Mouse (Mus musculus): ENCODE measurements around the gene Fcgr1. TPM values are rescaled to one million over a fixed set of nuclear protein-coding genes. Genes with fewer than 3 reads are reported as not detected.
A peak's percentile ranks its signal among the peaks of the same experiment; 100 is the strongest.
"Not testable (repeated sequence)": the region's sequence is repeated elsewhere in the genome, so short reads cannot be mapped to it uniquely, and the experiment has no call there.

Fcgr1 gene
- total and polyA plus RNA-seq, 2 experiments from 2014 or later: 2.4 to 2.6 TPM

- WGBS: 90% methylated on average over 17 of the region's 17 CpGs
- ATAC-seq (no peak), DNase-seq (ENCODE audit: low spot score) (no peak)
- H3K27me3 ChIP-seq (ENCODE audit: insufficient read depth, low read length): no peaks in the 10 kb centered on the region
- TF ChIP-seq CTCF (IDR thresholded peaks at IDR 0.05; ENCODE audit: low read depth): no peak
- no peak overlapping the region for H3K4me3 ChIP-seq (ENCODE audit: low read length)
- H3K9ac ChIP-seq (replicated peaks; ENCODE audit: low read length): no peak overlapping the region
- no peaks in the 10 kb centered on the region for H3K9me3 ChIP-seq (ENCODE audit: low read length)
- H3K4me2 ChIP-seq (ENCODE audit: low read depth, low read length): no peak overlapping the region
- no peak overlapping the region for H3K27ac ChIP-seq
- peaks cover 4% of the 10 kb centered on the region; the same call in 1 of the 2 replicates for H3K4me1 ChIP-seq (ENCODE audit: insufficient read depth, low read length)
- H3K36me3 ChIP-seq (ENCODE audit: insufficient read depth, low read length): no peaks in the 10 kb centered on the region
Measured at GRCm38 (mm10) chr3:96273591-96274465, 19.9 kb downstream of the Fcgr1 start.

- peak; percentile 98 for ATAC-seq
- TF ChIP-seq CTCF (IDR thresholded peaks at IDR 0.05; ENCODE audit: low read depth): no peak
- peaks cover 4% of the 10 kb centered on the region; the same call in 1 of the 2 replicates for H3K4me1 ChIP-seq (ENCODE audit: insufficient read depth, low read length)
Measured at GRCm38 (mm10) chr3:96269511-96270474, 24.0 kb downstream of the Fcgr1 start, which contains the start of gene Hist2h2bb. Gene Hist2h2bb, plus strand, starts transcription at chr3:96269752.

GRCm38 (mm10) chr3:96268776-96269378, 24.9 kb downstream of the Fcgr1 start:
- H3K4me3 ChIP-seq (ENCODE audit: low read length): peak overlapping the region; percentile 45
- H3K27ac ChIP-seq: peak overlapping the region; percentile 89
- 0% methylated on average over 9 of the region's 44 CpGs for WGBS
- H3K4me1 ChIP-seq (ENCODE audit: insufficient read depth, low read length): peaks cover 10% of the 10 kb centered on the region
- not testable (repeated sequence) for H3K9me3 ChIP-seq (ENCODE audit: low read length); H3K36me3 ChIP-seq (ENCODE audit: insufficient read depth, low read length); H3K27me3 ChIP-seq (ENCODE audit: insufficient read depth, low read length); DNase-seq (ENCODE audit: low spot score)
- peak overlapping the region; percentile 58 for H3K9ac ChIP-seq (replicated peaks; ENCODE audit: low read length)
- H3K4me2 ChIP-seq (ENCODE audit: low read depth, low read length): peak overlapping the region; percentile 70
- ATAC-seq: peak; percentile 34

More at GRCm38 (mm10) chr3:96269511-96270474, 24.0 kb downstream of the Fcgr1 start, which contains the start of gene Hist2h2bb:
- Histone ChIP-seq H3K4me3 (ENCODE audit: low read length) (peak within 1 kb of the TSS; percentile 45), H3K27ac (peak within 1 kb of the TSS; percentile 89), H3K36me3 (ENCODE audit: insufficient read depth, low read length) (no peaks in the 10 kb centered on the region), H3K9ac (replicated peaks; ENCODE audit: low read length) (peak within 1 kb of the TSS; percentile 58), H3K27me3 (ENCODE audit: insufficient read depth, low read length) (no peaks in the 10 kb centered on the region), H3K4me2 (ENCODE audit: low read depth, low read length) (peak within 1 kb of the TSS; percentile 70), H3K9me3 (ENCODE audit: low read length) (no peaks in the 10 kb centered on the region)
- WGBS: under 1% methylated on average over 45 of the region's 45 CpGs
- peak; percentile 98 for DNase-seq (ENCODE audit: low spot score)

- Histone ChIP-seq H3K27ac (peak within 1 kb of the TSS; percentile 89), H3K4me3 (ENCODE audit: low read length) (peak within 1 kb of the TSS; percentile 45), H3K9me3 (ENCODE audit: low read length) (no peaks in the 10 kb centered on the region), H3K4me1 (ENCODE audit: insufficient read depth, low read length) (peaks cover 13% of the 10 kb centered on the region), H3K27me3 (ENCODE audit: insufficient read depth, low read length) (no peaks in the 10 kb centered on the region), H3K36me3 (ENCODE audit: insufficient read depth, low read length) (no peaks in the 10 kb centered on the region), H3K9ac (replicated peaks; ENCODE audit: low read length) (peak within 1 kb of the TSS; percentile 58), H3K4me2 (ENCODE audit: low read depth, low read length) (peak within 1 kb of the TSS; percentile 70)
- DNase-seq (ENCODE audit: low spot score) (peak; percentile 93), ATAC-seq (peak; percentile 77)
- WGBS: 20% methylated on average over 28 of the region's 30 CpGs
- no peak for TF ChIP-seq CTCF (IDR thresholded peaks at IDR 0.05; ENCODE audit: low read depth)
Measured at GRCm38 (mm10) chr3:96268051-96268775, 25.6 kb downstream of the Fcgr1 start, which contains the start of gene Hist2h3b. Gene Hist2h3b, plus strand, starts transcription at chr3:96268654.

GRCm38 (mm10) chr3:96267541-96267940, 26.2 kb downstream of the Fcgr1 start:
- Histone ChIP-seq H3K27ac (peak overlapping the region; percentile 87; the same call in 1 of the 2 replicates), H3K27me3 (ENCODE audit: insufficient read depth, low read length) (no peaks in the 10 kb centered on the region), H3K36me3 (ENCODE audit: insufficient read depth, low read length) (no peaks in the 10 kb centered on the region), H3K4me3 (ENCODE audit: low read length) (no peak overlapping the region), H3K4me2 (ENCODE audit: low read depth, low read length) (no peak overlapping the region), H3K9me3 (ENCODE audit: low read length) (no peaks in the 10 kb centered on the region), H3K9ac (replicated peaks; ENCODE audit: low read length) (no peak overlapping the region; the same call in 1 of the 2 replicates), H3K4me1 (ENCODE audit: insufficient read depth, low read length) (peaks cover 13% of the 10 kb centered on the region)
- WGBS: 83% methylated on average over 4 of the region's 4 CpGs
- ATAC-seq (no peak), DNase-seq (ENCODE audit: low spot score) (no peak)
- no peak for TF ChIP-seq CTCF (IDR thresholded peaks at IDR 0.05; ENCODE audit: low read depth)
